Mouse (Mus musculus) large intestine, adult 2 months (tissue): ENCODE measurements at regions not wholly inside any gene's neighbourhood (a gene's known extent, or its start where the extent isn't known, plus 50 kb on each side); places are given as distances from the start of the nearest gene placed in this dataset.
"Not testable (repeated sequence)": the region's sequence is repeated elsewhere in the genome, so short reads cannot be mapped to it uniquely, and the experiment has no call there.

Source experiments
- DNase-seq: peaks from one replicate; pipeline ENCODE4 v3.0.0-alpha.2; 2012; ENCODE audit warnings: low read depth, low spot score
- WGBS: fragments of 180-500 bp; shearing (Covaris S2); methylation state at CpG from one replicate; pipeline ENCODE4 v1.1.7; 2018; 5-methylcytosine and 5-hydroxymethylcytosine counted together

DNA sequence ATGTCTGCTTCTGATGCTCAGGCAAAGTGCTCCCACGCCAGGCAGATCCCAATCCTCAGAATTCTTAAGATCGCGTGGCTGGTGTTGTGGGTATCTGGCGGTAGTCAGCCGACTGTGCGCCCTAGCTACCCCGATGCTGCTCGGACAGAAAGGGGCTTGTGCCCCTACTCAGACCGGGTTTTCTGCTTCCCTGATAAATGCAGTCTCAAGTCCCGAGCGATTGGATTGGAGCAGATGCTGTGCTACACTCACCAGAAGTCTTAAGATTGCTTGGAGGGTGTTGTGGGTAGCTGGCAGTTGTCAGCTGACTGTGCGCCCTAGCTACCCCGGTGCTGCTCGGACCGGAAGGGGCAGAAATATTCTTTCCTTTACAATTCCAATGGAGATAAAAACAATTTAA lies 99.3 kb downstream of the Gm7489 start:
- DNase-seq = not testable (repeated sequence)
- 86% methylated on average over 15 of the region's 15 CpGs for WGBS

DNA sequence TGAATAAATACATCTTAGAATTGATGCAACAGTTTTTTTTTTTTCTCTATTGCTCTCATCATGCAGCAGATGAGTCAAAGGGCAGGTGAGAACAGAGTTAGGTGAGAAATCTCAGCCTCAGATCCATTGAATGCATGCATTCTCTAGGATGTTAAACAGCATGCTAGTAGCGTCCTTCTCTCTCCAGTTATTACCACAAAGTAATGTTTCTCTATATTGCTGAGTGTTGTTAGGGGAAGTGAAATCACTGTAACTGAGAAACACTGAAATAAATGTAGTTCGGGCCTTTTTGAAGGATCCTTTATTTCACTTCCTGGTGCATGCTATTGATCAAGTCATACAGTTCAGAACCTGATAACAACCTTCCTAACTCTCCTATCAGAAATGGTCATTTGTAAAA lies 105.2 kb downstream of the Gm7489 start:
- no peak for DNase-seq
- WGBS = 69% methylated on average over 2 of the region's 2 CpGs

DNA sequence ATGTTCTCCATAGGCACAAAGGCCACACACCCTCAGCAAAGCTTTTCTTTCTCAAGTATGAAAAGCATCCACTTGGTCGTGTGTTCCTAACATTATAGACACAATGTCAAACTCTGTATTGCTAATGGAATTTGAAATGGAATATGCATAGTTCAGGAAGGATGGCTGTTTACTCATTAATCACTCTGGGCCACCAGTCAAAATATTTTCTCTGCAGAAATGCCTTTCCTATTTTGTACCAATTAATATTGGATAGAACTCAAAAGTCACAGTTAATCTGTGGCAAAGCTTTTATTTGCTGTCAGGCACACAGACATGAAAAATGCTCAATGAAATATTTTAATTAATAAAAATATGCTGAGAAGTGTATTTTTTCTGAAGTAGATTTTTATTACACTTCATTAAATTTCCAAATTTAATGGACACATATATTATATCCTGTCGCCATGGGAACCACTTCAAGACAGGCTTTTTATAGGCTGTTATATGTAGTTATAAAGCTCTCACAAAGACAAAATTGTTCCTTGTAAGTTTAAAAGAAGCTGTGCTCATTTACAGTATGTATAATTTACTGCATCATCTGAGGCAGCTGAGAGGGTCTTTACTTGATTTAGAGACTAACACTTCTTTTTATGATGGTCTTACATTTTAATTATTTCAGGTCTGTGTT lies 110.6 kb downstream of the Gm7489 start:
- DNase-seq = no peak
- 39% methylated on average over 2 of the region's 2 CpGs for WGBS

DNA sequence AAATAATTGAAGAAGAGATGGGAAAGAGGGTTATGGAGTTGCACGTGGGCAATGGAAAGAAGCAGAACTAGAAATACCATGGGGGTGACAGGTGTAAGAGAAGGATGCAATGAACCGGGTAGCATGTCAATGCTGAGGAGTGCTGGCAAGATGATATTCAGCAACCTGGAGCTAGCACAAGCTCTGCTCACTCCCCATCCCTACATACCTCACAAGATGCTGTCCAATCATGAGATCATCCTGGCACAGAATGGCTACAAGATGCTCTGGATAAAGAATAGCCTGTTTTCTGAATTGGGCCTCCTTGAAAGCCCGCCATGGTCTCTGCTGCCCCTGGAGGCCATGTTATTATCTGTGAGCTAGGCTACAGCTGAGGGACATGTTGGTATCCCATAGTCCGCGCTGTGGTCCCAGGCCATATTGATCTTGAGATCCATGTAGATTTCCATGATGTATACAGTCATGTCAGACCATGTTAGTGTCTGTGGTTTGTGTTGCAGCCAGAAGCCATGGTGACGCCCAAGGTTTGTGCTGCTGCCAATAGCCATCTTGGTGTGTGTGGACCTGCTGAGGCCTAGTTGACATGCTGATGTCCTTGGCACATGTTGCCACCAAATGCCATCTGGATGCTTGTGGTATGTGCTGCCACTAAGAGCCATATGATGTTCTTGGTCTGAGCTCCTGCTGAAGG lies 114.0 kb downstream of the Gm7489 start:
- 95% methylated on average over 6 of the region's 6 CpGs for WGBS
- DNase-seq = no peak

DNA sequence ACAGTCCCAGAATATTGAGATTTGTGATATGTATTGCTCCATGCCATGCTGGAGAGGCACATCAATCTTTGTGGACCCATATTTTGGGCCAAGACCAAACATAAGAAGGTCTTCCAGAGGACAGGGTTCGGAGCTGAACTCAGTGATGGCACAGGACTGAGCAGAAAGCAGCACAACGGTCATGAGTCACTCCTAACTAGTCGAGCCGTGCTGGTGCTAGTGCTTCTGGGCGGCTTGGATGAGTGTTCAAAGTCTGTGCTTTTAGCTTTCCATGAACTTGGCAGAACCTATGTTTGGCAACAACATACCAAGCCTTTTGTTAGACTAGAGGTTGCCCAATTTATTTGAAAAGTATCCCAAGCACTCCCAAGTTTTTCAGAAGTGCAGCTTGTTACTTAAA lies 149.1 kb downstream of the Gm7489 start:
- 77% methylated on average over 5 of the region's 5 CpGs for WGBS
- DNase-seq = no peak

DNA sequence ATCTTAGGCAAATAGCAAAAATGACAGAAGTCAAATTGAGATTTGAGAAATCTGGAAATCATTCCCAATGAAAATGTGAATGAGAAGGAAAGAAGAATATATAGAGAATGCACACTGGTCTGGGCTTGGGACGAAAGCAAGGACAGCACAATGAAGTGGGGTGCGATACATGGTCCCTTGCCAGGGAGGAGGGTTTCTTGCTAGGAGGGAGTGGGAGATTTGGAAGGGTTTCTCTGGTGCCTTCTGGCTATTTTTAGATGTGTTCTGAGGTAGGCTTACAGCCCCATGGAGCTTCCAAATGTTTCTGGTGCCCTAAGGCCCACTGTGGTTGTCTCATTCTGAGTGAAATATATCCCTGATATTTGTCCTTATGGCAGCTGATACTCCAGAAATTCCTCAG lies 166.0 kb downstream of the Gm7489 start:
- WGBS = 93% methylated on average over 2 of the region's 2 CpGs
- no peak for DNase-seq

DNA sequence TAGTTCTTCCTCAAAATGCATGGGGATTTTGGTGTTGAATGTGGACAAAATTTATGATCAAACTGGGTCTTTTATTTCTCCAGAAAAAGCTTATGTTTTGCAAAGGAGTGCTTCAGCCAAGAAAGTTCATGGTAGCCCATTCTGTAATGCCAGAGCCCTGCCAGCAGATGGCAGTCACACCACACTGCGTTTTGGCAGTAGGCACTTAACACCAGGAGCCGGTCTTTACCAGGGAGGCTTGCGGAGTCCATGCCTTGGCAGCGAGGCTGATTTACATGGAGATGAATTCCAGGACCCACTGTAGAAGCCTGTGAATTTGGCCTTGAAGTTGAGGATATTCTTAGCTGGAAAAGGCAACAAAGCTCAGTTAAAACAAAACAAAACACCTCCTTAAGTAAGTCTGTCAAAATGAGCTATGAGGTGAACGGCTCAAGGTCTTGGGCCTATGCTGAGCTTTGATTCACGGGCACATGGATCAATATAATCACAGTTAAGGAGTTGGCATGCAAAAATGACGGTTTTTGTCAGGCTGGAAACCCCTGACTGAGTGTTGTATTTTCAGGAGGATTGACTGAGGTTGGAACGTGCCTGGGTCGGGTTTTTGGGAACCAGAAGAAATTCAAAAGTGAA lies 185.4 kb downstream of the Gm7489 start:
- 40% methylated on average over 9 of the region's 9 CpGs for WGBS

DNA sequence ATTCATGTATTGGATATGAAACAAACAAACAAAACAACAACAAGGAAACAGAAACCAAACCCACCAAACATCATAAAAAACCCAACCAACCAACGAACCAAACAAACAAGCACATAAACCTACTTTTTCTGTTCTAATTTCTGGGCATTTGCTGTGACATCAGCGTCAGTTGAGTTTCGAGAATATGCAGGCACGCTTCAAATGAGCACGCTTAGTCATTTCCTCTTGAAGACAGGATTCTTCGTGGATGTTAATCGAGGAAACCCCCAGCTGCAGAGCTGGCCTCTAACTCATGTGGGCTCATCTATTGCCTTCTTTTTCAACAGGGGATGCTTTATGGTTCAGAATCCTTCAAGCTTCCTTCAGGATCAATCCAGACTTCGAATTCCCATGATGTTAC lies 187.0 kb downstream of the Gm7489 start:
- WGBS = 63% methylated on average over 8 of the region's 8 CpGs
- DNase-seq = no peak

More for the DNA sequence above, 185.4 kb downstream of the Gm7489 start:
- DNase-seq = peak; percentile 35

DNA sequence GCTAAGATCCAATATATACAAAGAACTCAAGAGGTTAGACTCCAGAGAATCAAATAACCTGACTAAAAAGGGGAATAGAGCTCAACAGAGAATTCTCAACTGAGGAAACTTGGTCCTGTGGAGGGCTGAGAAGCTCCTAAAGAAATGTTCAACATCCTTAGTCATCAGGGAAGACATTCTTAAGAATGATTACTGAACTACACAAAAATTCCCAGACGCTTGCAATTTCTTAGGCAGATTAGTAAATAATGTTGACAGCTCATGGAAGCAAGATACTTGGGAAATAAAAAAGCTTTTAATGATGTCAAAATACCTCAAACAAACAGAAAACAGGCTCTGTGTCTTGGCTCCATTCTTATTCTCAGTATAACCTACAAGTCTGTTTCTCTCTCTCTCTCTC lies 206.6 kb downstream of the Gm7489 start:
- DNase-seq = no peak
- WGBS = 54% methylated on average over 1 of the region's 1 CpGs

DNA sequence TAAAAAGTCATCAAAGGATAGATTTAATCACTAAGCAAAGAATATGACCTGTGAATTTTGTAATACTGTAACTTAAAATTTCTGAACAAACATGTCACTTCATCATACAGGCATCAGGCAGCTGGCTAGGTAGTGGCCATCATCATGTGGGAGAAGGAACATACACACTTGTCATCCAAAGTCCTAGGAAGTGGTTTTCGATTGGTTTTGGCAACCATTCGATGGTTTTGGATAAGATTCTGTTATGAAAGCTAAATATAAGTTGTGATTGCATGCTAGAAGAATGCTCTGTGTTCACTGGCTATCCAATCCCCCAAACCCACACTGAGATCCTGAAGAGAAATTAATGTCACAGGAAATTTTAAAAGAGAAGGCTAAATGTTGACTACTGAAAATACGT lies 207.7 kb downstream of the Gm7489 start:
- 67% methylated on average over 3 of the region's 3 CpGs for WGBS
- no peak for DNase-seq

DNA sequence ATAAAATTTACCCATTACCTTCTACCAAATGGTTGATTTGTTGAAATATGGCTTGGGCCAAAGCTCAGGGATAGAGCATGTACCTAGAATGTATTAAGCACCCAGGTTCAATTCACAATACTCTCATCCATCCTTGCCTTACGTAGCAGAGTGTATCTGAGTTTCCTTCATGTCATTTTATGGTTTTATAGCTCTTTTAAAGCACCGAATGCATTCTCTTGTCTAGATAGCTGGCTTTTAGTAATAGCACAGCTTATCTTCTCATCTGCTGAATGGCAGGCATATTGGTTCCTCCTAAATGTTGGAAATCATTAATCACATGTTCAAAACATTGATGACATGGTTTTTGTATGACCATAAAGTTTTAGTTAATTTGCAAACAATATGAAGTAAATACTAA lies 212.8 kb downstream of the Gm7489 start:
- no peak for DNase-seq
- 17% methylated on average over 2 of the region's 2 CpGs for WGBS

DNA sequence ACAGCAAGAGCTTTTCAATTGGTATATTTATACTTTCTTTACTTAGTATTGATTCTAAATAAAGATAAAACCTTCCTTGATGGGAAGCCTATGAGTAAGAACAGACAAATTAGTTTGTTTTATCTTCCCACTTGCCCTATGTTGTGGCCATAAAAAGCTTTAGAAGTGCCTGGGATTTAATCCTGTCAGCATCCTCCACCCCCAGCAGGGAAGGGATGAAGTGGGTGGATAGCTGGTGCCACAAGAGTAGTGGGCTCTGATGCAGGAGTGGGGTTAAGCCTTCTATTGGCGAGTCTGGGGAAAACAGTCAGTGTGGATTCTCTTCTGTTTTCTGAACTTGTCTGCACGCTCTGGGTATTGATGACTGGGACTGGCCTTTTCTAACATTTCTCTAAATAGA lies 227.7 kb downstream of the Gm7489 start:
- WGBS = 79% methylated on average over 2 of the region's 2 CpGs

DNA sequence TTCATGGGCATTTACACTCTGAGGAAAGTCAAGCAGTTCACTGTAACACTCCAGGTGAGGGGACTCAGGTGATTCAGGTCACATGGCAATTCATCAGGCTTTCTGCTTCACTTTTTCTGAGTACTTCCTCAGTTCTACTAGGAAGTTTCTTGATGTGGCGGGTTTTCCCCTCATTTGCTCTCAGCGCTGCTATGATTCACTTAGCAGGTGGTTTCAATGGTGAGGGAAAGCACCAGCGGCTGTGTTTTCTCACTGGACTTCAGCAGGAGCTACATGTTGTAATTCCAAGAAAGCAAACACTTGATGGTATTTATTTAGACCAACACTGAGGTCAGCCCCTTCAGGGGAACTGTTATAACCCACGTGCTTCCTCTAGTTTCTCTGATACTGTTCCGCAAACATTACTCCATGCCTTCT lies 229.4 kb downstream of the Gm7489 start:
- peak; percentile 21 for DNase-seq
- 16% methylated on average over 5 of the region's 5 CpGs for WGBS

More for the DNA sequence above, 227.7 kb downstream of the Gm7489 start:
- DNase-seq = no peak

DNA sequence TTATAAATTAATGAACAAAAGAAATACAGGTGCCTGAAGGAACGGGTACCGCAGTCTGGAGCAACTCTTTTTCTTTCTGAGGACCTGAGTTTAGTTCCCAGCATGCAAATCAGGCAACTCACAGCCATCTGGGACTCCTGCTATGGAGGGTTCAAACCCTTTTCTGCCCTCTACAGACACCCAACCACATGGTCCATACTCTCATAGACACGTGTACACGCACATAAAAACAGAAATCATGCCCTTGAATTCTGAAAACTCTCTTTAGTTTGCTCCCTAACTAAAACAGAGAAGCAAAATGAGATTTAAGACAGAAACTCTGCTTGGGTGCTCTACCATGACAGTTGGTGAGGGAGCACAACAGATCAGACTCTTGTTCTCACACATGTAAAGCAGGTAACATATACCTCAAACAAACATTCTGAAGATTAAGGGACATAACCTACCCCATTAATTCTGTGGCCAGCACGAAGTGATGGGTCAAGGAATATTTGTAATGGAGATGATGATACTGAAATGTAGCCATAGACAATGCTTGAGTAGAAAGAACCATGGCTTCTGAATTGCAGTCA lies 233.3 kb downstream of the Gm7489 start:
- no peak for DNase-seq
- WGBS = 90% methylated on average over 5 of the region's 5 CpGs

DNA sequence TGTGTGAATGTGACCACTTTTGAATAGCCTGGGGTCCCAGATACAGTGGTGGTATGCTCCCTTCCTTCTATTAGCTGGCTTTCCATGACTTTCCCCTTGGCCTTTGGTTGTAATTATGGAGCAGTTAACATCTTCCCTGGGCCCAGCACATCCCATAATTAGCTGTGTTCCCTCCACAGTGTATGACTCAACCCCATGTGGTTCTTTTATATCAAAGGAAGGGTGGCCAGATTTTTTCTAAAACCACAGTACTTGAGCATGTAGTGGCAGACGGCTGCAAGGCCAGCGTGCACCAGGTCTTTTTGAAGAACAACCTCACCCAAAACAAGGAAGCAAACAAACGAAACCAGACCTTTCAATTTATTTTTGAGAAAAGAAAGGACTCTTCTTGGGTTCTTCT lies 235.8 kb downstream of the Gm7489 start:
- 74% methylated on average over 3 of the region's 3 CpGs for WGBS
- DNase-seq = no peak

DNA sequence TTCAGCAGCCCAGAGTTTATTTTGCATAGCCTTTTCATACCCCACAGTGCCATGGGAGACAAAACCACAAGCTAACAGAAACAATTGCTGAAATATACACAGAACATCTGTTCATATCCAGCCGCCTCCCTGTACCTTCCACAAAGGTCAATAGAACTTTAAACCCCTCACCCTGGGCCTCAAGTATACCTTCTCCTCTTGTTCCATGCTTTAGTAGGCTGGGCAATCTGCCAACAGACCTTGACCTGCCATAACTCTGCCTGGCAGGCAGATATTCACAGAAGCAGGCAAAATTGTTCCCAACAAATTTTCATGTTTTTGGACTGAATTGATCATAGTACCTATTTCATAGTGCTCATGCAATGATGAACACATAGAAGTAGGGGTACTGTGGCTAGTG lies 279.6 kb downstream of the Gm7489 start:
- no peak for DNase-seq
- WGBS = 31% methylated on average over 1 of the region's 1 CpGs

DNA sequence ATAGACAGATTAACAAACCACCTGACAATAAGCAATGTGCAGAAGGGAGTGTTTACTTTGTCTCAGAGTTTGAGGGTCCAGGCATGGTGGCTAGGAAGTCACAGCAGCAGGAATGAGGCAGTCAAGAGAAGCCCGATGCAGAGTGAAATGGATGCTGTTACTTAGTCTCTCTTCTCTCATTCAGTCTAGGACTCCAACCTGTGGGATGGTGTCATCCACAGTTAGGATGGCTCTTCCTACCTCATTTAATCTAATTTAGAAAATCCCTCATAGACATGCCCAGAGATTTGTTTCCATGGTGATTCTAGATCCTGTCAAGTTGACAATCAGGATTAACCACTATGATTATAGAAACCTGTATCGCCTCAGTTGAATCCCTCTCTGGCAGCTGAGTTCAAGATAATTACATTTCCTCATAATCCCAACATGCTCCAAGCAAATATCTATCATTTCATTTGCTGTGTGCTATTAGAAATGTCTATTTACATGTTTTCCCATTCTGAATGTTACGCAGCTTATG lies 283.2 kb downstream of the Gm7489 start:
- WGBS = 92% methylated on average over 3 of the region's 3 CpGs
- no peak for DNase-seq

DNA sequence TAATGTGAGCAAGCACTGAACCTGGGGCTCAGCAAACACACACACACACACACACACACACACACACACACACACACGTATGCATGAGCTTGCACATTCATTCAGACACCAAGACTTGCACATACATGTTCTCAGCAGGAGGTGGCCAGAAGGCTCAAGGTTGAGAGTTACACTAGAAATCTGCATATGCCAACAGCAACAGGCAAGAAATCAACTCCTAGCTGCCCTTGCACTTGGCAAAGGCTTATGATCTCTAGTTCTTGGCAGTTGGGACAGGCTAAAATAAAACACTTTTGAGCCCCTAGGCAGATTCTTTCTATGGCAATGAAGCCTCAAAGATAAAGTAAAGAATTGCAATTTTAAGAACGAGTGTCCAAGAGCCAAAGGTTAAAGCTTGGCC lies 292.5 kb downstream of the Gm7489 start:
- 81% methylated on average over 2 of the region's 2 CpGs for WGBS
- DNase-seq = no peak

DNA sequence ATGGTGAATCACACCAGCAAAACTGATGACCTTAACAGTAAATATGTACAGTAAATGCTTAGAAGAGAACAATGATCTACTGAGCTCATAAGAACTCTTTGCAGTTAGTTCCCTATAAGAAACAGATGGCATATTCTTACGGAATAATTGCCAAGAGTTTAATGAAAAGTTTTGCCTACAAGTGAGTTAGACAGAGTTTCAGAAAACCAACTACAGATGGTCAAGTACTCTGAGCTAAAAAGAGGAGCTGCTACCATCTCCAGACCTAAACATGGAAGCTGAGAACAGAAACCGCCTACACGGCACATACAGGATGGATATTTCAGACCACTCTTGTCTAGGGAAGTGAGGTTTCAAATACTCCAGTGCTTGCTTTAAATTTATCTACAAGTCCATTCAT lies 293.1 kb downstream of the Gm7489 start:
- 92% methylated on average over 3 of the region's 3 CpGs for WGBS

More for the DNA sequence above, 293.1 kb downstream of the Gm7489 start:
- DNase-seq = no peak
